Mouse (Mus musculus) liver, postnatal 0 days (tissue): Measurements from ENCODE around the gene Atp2a1. TPM values are rescaled to one million over a fixed set of nuclear protein-coding genes. Genes with fewer than 3 reads are reported as not detected.

ENCODE experiments used
- ATAC-seq: fragments of 200-750 bp; cut with Nextera tagmentation; 2 replicates; pipeline ENCODE4 v1.8.0; 2017; ENCODE audit warnings: mild to moderate bottlenecking, moderate library complexity
- DNase-seq: peaks from one replicate; pipeline ENCODE4 v3.0.0-alpha.2; 2016
- H3K27ac ChIP-seq: fragments of 300-500 bp; sonication (generic); 2 replicates; pipeline ENCODE4 v1.5.1; 2014; ENCODE audit warnings: antibody characterized with exemption, moderate library complexity, mild to moderate bottlenecking, low read depth
- H3K27me3 ChIP-seq: fragments of 300-500 bp; sonication (generic); 2 replicates; pipeline ENCODE4 v1.6.1; 2014; ENCODE audit warnings: low read length, control low read depth, mixed read lengths; ENCODE audit not compliant: insufficient read depth
- H3K36me3 ChIP-seq: fragments of 300-500 bp; sonication (generic); replicated peaks from 2 replicates; pipeline ENCODE4 v1.6.1; 2014; ENCODE audit warnings: mild to moderate bottlenecking, control low read depth, low read length, moderate library complexity, mixed read lengths; ENCODE audit not compliant: insufficient read depth
- H3K4me1 ChIP-seq: fragments of 300-500 bp; sonication (generic); 2 replicates; pipeline ENCODE4 v1.6.1; 2014; ENCODE audit warnings: antibody characterized with exemption, mild to moderate bottlenecking, control low read depth; ENCODE audit not compliant: insufficient read depth
- H3K4me2 ChIP-seq: fragments of 300-500 bp; sonication (generic); 2 replicates; pipeline ENCODE4 v1.6.1; 2014; ENCODE audit warnings: low read depth, mild to moderate bottlenecking, low read length, moderate library complexity, mixed read lengths
- H3K4me3 ChIP-seq: fragments of 300-500 bp; sonication (generic); 2 replicates; pipeline ENCODE4 v1.5.1; 2014; ENCODE audit warnings: low read depth, low read length
- H3K9ac ChIP-seq: fragments of 300-500 bp; sonication (generic); replicated peaks from 2 replicates; pipeline ENCODE4 v1.6.1; 2014; ENCODE audit warnings: mild to moderate bottlenecking, moderate library complexity
- H3K9me3 ChIP-seq: fragments of 300-500 bp; sonication (generic); 2 replicates; pipeline ENCODE4 v1.6.1; 2016; ENCODE audit warnings: mild to moderate bottlenecking, control low read depth, low read length, mixed read lengths
- CTCF ChIP-seq: sonication (generic); IDR thresholded peaks from 2 replicates; pipeline ENCODE4 v1.5.1; 2016; ENCODE audit warnings: antibody characterized with exemption, low read depth
- EP300 ChIP-seq: IDR thresholded peaks from 2 replicates; pipeline ENCODE4 v1.6.1; 2016; ENCODE audit warnings: antibody characterized with exemption, low read depth, mild to moderate bottlenecking
- WGBS: fragments of 180-500 bp; shearing (Covaris S2); extraction: QIAGEN DNeasy Blood & Tissue Kit; methylation state at CpG from one replicate; pipeline ENCODE4 v1.1.7; 2014; ENCODE audit not compliant: insufficient replicate concordance; 5-methylcytosine and 5-hydroxymethylcytosine counted together
- polyA plus RNA-seq: library from polyadenylated mRNA; unstranded; fragments of >200 nt; fragmentation: Nextera tagmentation; extraction: Ambion mirVana; gene quantifications from 2 replicates; pipeline ENCODE4 v1.2.1, GENCODE M21; 2015

Gene Atp2a1
- polyA plus RNA-seq, 1 experiment from 2014 or later, result 2.2 TPM

DNA sequence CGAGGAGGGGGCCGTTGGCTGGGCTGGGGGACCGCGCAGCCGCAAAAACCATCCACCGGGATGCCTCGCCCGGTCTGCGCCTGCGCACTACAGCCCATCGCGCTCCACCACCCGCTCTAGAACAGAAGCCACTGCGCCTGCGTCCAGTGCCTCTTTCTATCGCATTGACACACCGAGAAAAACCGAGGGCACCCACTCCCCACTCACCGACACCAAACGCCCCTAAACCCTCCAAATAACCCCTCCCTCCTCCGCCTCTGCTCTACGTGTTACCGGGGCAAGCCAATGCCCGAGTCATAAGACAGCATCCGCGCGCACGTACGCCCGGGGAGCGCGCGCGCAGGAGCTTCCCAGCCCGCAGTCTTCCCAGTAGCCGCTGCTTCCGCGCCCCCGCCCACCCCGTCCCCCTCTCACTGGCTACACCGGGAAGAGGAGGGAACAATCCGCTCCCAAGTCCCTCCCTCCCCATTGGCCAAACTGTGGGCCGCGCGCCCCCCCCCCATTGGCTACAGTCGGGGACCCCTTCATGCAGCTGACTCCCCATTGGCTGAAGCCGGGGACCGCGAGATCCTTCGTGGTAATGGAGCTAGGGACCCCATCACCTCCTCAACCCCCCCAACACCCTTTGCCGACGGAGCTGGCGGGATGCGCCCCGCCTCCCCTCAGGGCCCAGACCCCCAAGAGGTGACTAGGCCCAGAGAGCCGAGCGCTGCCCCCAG is 39.3 kb upstream of the Atp2a1 start:
- H3K4me2 ChIP-seq, result peak overlapping the region; percentile 84
- peak; percentile 77 for ATAC-seq
- H3K9me3 ChIP-seq, result no peaks in the 10 kb centered on the region

DNA sequence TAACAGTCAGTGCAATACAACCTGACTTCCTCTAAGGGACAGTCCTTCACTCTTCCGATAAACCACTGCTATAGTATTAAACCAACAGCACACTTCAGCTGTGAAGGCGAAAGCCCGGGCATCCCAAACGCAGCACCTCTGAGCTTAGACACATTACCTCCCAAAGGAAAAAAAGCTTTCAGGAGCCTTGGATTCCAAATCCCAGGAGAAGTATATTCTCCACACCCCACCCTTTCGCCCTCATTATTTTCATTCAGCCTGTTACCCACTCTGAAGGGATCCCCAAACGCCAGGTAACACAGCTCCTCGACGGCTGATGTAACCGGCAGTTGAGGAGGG is 38.7 kb upstream of the Atp2a1 start:
- ATAC-seq, result no peak
- under 1% methylated on average over 9 of the region's 9 CpGs for WGBS
- H3K9ac ChIP-seq, result peak overlapping the region; percentile 100
- DNase-seq, result no peak
- no peaks in the 10 kb centered on the region for H3K27me3 ChIP-seq
- peak overlapping the region; percentile 80 for H3K4me3 ChIP-seq
- H3K4me2 ChIP-seq, result peak overlapping the region; percentile 84
- H3K9me3 ChIP-seq, result no peaks in the 10 kb centered on the region
- TF ChIP-seq EP300 (no peak), CTCF (no peak)
- H3K27ac ChIP-seq, result peak overlapping the region; percentile 97
- H3K36me3 ChIP-seq, result peaks cover 47% of the 10 kb centered on the region
- peaks cover 10% of the 10 kb centered on the region for H3K4me1 ChIP-seq

More for the DNA sequence above, 39.3 kb upstream of the Atp2a1 start:
- Histone ChIP-seq H3K9ac (peak overlapping the region; percentile 100), H3K4me1 (peaks cover 10% of the 10 kb centered on the region), H3K36me3 (peaks cover 41% of the 10 kb centered on the region), H3K27me3 (no peaks in the 10 kb centered on the region), H3K4me3 (peak overlapping the region; percentile 80), H3K27ac (peak overlapping the region; percentile 97)
- peak; percentile 94 for DNase-seq
- TF ChIP-seq CTCF (no peak), EP300 (no peak)
- under 1% methylated on average over 47 of the region's 57 CpGs for WGBS

DNA sequence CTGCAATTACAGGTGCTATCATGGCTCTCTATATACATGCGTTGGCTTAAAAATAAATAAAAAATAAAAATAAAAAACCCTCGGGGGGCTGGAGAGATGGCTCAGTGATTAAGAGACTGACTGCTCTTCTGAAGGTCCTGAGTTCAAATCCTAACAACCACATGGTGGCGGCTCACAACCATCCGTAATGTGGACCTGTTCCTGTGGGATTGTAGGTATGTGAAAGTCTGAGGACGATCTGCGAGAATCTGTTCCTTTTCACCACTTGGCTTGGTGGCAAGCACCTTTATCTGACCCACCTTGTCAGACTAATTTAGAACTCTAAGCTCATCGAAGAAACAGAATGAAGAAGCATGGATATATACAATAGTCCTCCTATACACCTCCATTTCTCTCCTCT is 36.5 kb upstream of the Atp2a1 start:
- Histone ChIP-seq H3K27me3 (no peaks in the 10 kb centered on the region), H3K27ac (no peak overlapping the region), H3K9me3 (no peaks in the 10 kb centered on the region), H3K4me1 (peaks cover 14% of the 10 kb centered on the region), H3K36me3 (peaks cover 69% of the 10 kb centered on the region), H3K4me3 (no peak overlapping the region), H3K4me2 (no peak overlapping the region), H3K9ac (no peak overlapping the region)
- TF ChIP-seq CTCF, result no peak
- TF ChIP-seq EP300, result no peak
- ATAC-seq, result no peak
- DNase-seq, result no peak
- 90% methylated on average over 7 of the region's 7 CpGs for WGBS

DNA sequence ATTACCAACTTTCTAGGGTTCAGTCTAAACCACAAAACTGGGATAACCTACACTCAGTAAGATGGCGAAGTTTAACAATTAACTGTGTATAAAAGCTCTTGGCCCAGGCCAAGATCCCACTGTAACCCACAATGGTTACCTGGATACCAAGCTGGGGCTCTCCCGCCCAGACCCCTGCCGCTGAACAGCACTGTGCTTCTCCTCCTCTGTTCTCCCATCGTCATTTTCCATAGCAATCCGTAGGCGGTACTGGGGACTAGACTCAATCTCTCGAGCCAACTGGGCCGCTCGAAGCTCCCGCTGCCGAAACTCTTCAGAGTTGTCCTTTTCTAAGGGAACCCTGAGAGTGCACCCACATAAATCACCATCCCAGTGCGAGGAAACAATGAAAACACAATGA is 35.1 kb upstream of the Atp2a1 start:
- WGBS, result 92% methylated on average over 12 of the region's 12 CpGs
- H3K4me3 ChIP-seq, result no peak overlapping the region
- DNase-seq (no peak), ATAC-seq (no peak)
- no peaks in the 10 kb centered on the region for H3K9me3 ChIP-seq
- peaks cover 83% of the 10 kb centered on the region for H3K36me3 ChIP-seq
- H3K27ac ChIP-seq, result no peak overlapping the region
- TF ChIP-seq CTCF (no peak), EP300 (no peak)
- peaks cover 9% of the 10 kb centered on the region; the same call in 1 of the 2 replicates for H3K4me1 ChIP-seq
- H3K9ac ChIP-seq, result no peak overlapping the region
- no peaks in the 10 kb centered on the region for H3K27me3 ChIP-seq
- no peak overlapping the region for H3K4me2 ChIP-seq

DNA sequence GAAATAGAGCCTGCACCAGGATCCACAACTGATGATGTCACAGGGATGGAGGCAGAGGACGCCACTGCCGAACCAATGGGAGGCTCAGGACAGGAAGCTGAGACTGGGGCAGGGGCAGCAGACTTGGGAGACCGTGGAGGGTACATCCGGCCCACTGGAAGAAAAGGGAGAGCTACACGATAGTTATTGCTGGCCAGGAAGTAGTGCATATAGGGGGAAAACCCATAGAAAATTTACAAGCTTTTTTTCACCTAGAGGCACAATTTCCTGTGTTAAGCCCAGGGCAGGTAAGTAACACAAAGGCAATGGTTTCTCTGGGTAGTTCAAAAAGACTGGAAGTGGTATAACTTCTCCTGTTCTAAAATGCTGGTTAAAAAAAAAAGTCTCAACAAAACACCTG is 33.6 kb upstream of the Atp2a1 start:
- H3K9me3 ChIP-seq, result no peaks in the 10 kb centered on the region
- no peak overlapping the region for H3K27ac ChIP-seq
- peaks cover 97% of the 10 kb centered on the region for H3K36me3 ChIP-seq
- TF ChIP-seq EP300 (no peak), CTCF (no peak)
- H3K27me3 ChIP-seq, result no peaks in the 10 kb centered on the region
- H3K4me3 ChIP-seq, result no peak overlapping the region
- H3K9ac ChIP-seq, result no peak overlapping the region
- no peak for DNase-seq
- no peak overlapping the region for H3K4me2 ChIP-seq
- peaks cover 9% of the 10 kb centered on the region; the same call in 1 of the 2 replicates for H3K4me1 ChIP-seq
- 87% methylated on average over 5 of the region's 5 CpGs for WGBS
- no peak for ATAC-seq

DNA sequence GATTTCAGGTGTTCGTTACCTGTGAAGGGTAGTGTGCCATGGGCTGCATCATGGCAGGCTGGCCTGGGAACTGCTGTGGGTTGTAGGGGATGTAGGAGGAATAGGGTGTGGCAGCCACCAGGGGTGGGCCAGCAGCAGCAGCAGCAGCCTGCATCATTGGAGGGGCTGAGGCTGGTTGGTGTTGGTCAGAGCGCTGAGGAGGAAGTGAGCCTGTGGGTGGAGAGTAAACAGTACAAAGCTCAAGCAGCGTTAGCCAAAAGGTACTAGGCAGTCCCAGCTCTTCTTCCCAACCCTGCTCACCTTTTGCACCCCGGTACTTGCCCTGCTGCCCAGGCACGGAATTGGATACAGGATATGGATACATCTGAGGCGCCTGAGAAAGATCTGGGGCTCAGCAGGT is 31.2 kb upstream of the Atp2a1 start:
- Histone ChIP-seq H3K4me2 (no peak overlapping the region), H3K36me3 (peaks cover 90% of the 10 kb centered on the region), H3K9ac (no peak overlapping the region), H3K27me3 (no peaks in the 10 kb centered on the region), H3K27ac (peak overlapping the region; percentile 40; the same call in 1 of the 2 replicates), H3K4me1 (peaks cover 4% of the 10 kb centered on the region; the same call in 1 of the 2 replicates), H3K4me3 (no peak overlapping the region), H3K9me3 (no peaks in the 10 kb centered on the region)
- ATAC-seq (peak; percentile 82), DNase-seq (peak; percentile 36)
- WGBS, result 77% methylated on average over 6 of the region's 6 CpGs
- no peak for TF ChIP-seq EP300
- no peak for TF ChIP-seq CTCF
